Mouse (Mus musculus) thymus, adult 2 months (tissue): ENCODE results near the gene Prkcz.

ENCODE experiments used
- CTCF ChIP-seq: fragments of 200-500 bp; IDR thresholded peaks from 2 replicates; pipeline ENCODE4 v1.5.1; 2012; ENCODE audit warnings: mild to moderate bottlenecking, control low read depth, low read length, moderate library complexity, borderline replicate concordance; ENCODE audit not compliant: control insufficient read depth, poor library complexity, insufficient read depth; ENCODE audit errors: extremely low read depth
- POLR2A ChIP-seq: fragments of 200-500 bp; IDR thresholded peaks from 2 replicates; pipeline ENCODE4 v1.6.1; 2012; ENCODE audit warnings: mild to moderate bottlenecking, low read length, control low read depth, moderate library complexity; ENCODE audit not compliant: control insufficient read depth, poor library complexity, insufficient read depth; ENCODE audit errors: extremely low read depth

DNA sequence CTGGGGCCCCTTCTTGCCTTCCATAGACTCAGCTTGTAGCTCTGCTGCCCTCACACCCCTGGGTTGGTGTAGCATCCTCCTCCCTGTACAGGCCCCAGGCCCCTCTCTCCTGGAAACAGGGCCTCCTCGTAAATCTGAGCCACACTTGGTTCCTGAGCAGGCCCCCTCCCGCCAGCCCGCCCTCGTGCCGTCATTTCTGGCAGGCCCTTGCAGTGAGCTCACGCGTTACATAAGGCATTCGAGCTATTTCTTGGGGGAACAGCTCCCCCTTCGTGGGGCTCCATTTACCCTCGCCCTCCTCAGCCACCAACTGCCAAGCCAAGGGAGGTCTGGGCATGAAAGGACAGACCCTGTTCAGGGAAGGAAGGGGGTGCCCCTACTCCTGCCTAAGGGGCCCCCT, 127.3 kb downstream of the Prkcz start:
- no peak for TF ChIP-seq CTCF
- TF ChIP-seq POLR2A, result no peak
